Mouse (Mus musculus): ENCODE measurements around the gene Tnp2.

The Tnp2 gene

DNA sequence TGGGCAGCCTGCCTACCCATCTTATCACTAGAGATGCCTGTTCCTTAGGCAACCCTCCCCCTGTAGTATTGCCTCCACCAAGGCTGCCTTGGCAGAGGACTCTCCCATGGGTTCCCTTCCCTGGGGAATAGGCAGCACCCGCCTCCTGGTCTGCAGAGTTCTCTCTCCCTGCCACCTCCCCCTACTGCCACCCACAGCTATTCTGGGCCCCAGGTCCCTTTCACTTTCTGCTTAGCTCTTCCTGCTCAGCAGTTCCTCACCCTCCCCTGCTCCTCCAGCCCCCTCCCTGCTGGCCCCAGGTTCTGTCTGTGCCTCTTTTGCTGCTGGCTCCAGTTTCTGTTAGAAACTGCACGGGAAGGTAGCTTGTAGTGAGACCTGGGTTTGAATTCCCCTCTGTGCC lies 18.8 kb downstream of the Tnp2 start:
- DNase-seq (ENCODE audit: low spot score in 2 of 2): peak; percentile 35 to 37

DNA sequence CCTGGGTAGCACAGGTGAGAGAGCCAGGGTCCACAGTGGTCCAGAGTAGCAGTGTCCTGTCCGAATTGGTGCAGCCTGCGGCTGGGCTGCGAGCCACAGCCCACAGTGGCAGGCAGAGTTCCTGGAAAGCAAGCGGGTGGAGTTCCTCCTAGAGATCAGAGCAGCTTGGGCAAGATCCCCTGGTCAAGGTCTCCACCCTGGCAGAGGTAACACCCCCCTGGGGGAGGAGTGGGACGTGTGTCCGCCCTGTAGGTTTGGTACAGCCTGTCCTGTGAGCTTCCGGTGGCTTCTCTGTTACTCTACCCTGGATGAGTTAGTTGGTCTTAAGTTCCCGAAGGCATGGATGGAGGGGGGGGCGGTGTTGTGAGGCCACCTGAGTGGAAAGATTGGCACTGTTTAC lies 19.6 kb downstream of the Tnp2 start:
- peak; percentile 47 to 58 for DNase-seq (ENCODE audit: low spot score in 2 of 2)

DNA sequence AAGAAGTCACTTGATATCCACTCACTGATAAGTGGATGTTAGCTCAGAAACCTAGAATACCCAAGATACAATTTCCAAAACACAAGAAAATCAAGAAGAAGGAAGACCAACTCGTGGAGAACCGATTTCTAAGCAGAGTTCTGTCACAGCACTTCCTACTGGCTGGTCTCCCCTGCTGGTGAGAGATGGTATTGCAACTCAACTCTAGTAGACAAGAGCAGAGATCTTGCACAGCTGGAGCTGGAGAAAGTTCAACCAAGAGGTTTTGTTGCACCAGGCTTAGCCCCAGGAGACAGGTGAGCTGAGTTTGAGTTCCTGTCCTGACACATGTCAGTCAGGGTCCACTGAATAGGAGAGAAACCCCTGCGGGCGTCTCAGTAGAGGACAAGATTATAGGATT lies 21.3 kb downstream of the Tnp2 start:
- peak; percentile 69 to 79 for DNase-seq (ENCODE audit: low spot score in 2 of 2)

DNA sequence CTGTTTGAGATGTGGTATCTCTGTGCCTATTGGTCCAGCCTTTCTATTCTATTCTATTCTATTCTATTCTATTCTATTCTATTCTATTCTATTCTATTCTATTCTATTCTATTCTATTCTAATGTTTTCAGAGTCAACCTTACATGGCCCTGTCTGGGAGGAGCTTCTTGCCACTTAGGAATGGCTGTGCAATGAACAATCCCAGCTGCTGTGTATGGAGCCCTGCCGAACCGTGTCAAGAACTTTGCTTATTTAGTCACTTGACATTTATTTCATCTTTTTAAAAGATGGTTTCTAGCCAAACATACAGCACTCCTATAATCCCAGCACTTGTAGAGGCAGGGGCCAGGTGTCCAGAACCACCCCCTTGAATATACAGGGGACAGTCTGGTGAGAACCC lies 24.1 kb downstream of the Tnp2 start:
- no peak for DNase-seq (ENCODE audit: low spot score in 2 of 2)

DNA sequence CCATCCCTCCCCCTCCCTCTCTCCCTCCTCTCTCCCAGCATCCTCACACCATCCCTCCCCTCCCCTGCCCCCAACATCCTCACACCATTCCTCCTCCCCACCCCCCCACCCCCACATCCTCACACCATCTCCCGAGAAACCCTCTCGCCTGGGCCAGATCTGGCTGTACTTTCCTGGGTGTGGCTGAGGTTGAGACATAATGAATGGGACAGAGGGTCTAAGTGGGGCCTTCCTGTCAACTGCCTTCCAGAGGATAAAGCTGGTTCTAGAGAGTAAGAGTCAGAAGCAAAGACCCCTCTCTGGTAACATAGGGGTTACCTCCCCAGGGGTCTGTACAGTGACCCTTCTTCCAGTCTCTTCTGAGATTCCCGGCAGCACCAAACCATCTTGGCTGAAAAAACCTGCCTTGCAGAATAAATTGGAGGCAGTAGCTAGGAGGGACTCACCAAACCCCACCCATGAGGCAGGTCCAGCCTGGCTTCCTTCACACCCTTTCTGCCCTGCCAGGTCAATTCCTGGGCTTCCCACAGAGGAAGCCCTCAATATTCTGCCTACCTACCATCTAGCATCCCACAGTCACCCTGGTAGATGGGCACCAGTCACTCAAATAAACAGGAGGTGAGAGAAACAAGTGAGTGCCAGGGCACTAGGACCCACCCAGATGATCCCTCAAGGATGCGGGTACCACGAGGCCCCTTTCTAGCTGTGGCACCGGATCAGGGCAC lies 24.8 kb downstream of the Tnp2 start:
- no peak for DNase-seq (ENCODE audit: low spot score in 2 of 2)

DNA sequence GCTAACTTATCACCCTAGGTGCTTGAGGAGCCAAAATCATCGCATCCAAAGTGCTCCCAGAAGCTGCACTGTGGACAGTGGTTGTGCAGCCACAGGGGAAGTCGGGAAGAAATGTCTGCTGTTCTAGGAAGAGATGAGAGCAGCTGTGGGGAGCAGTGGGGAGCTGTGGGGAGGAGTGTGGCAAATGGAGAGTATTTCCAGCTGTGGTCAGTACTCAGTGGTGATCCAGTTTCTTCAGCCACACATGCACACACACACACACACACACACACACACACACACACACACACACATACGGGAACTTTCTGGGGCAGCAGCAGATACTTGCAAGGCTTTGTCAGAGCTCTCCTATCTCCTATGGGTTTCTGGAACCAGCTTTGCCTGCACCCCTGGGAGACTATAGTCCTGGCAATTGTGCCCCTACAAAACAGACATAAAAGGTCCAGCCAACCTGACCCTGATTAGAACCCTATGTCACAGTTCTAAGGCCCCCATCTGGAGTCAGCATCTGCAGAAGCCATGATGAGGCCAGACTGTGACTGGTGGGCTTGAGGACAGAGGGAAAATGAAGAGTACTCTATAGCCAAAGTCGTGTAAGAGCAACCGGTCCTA lies 25.8 kb downstream of the Tnp2 start:
- DNase-seq (ENCODE audit: low spot score in 2 of 2): no peak

DNA sequence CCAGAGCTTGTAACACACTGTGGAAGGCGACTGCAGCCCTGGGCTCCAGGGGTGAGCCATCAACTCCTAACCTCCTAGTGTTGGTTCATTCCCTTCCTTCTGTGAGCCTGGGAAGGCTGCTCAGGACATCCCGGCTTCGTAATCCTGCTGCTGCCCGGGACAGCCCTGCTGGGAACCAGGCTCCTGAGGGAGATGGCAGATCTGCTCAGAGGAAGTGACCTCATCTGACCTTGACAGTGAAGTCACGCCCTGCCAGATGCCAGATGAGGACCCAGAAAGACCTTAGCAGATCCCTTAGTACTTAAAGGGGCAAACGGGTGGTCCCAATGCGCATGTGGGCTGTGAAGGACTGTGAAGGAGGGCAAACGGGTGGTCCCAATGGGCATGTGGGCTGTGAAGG lies 27.3 kb downstream of the Tnp2 start:
- no peak for DNase-seq (ENCODE audit: low spot score in 2 of 2)

DNA sequence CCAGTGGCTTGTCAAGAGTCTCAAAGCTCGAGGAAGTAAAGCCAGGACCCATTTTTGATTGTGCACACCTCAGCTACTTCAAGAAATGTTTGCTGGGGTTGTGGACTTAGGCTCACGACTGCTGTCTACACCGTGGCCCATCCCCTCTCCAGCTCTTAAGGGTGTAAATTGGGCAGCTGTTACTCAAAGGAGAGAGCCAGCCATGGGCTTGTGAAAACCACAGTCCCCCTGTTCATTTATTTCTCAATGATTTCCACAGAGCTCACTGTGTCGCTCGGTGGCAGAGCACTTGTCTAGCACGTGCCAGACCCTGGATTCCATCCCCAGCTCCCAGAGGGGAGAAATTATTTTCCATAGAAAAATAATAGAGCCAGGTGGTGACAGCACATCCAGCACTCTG lies 32.3 kb downstream of the Tnp2 start:
- DNase-seq (ENCODE audit: low spot score in 2 of 2): no peak

DNA sequence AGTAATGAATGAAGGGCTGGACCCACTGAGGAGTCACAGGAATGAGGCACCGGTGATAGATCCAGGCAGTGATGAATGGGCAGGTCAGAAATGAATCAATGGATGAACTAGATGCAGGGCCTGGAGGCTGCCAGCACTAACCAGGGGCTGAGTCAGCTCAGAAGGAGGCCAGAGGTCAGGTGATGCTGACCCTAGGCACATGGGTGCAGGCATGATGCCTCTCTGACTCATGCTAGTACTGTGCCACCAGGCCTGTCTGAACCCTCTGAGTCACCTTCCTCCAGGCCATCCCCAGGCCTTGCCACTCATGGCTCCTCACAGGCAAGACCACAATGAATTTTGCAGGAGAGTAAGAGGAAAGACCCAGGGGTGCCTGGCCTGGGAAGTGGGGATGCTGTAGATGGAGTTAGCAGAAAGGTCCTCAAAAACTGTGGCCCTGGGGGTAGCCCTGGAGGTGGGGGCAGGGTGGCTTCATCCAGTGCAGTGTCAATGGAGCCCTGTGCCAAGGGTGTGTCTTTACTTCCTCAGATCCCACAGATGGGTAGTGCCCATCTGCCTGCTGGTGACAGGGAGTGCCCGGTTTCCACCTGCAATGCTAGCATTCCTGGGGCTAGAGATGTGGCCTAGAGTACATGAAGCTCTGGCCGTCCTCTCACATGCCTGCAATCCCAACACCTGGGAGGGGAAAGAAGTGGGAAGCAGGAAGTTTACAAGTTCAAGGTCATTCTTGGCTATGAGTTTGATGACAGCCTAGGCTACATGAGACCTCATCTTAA lies 33.8 kb downstream of the Tnp2 start:
- DNase-seq (ENCODE audit: low spot score in 2 of 2): peak in 1 of 2 experiments; percentile 12

DNA sequence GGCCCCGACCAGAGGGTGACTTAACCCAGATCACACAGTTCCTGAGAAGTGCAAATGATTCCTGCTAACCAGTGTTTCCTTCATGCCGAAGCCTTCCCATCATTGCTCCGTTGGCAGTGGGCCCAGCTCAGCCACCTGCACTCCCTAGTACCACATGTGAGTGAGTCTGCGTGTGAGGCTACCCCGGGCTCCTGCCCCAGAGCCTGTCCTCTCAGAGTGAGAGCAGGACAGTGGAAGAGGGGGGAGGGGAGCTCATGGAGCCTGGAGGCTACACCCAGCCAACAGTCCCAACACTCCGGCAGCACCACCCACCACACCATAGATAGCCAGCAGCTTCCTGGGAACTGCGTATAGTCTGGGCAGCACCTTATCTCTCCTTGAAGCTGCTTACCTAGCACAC lies 38.6 kb downstream of the Tnp2 start:
- no peak for DNase-seq (ENCODE audit: low spot score in 2 of 2)

DNA sequence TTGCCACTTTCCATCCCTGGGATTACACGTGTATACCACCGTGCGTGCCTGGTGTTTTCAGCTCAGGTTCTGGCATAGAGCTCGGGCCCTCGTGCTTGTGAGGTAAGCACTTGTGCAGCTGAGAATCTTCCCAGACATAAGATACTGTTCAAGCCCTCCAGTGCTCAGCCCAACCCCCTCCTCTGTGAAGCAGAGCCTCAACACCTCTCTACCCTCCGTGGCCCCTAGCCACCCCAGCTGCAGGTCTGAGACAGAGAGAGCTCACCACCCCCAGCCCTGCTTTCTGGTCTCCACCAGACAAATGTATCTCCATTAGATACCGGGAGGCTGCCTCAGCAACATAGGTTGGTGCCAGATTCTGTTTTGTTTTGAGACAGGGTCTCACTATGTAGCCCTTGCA lies 39.2 kb downstream of the Tnp2 start:
- no peak for DNase-seq (ENCODE audit: low spot score in 2 of 2)

DNA sequence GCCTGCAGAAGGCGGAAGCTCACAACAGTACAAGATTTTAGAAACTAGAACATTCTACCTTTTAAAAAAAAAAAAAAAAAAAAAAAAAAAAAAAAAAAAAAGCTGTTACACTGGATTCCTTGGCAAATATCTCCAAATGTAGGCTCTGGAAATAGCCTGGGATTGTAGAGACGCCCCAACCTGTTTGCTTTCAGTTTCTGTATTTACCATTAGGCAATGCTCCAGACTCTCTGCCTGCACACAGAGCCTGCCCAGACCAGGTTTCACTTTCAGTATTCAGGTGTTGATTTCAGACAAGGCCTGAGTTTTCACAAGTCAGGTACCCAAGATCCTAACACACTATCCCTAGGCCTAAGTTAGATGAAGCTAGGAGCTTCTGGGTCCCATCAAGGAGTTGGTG lies 47.4 kb downstream of the Tnp2 start:
- peak; percentile 14 to 26 for DNase-seq (ENCODE audit: low spot score in 2 of 2)

DNA sequence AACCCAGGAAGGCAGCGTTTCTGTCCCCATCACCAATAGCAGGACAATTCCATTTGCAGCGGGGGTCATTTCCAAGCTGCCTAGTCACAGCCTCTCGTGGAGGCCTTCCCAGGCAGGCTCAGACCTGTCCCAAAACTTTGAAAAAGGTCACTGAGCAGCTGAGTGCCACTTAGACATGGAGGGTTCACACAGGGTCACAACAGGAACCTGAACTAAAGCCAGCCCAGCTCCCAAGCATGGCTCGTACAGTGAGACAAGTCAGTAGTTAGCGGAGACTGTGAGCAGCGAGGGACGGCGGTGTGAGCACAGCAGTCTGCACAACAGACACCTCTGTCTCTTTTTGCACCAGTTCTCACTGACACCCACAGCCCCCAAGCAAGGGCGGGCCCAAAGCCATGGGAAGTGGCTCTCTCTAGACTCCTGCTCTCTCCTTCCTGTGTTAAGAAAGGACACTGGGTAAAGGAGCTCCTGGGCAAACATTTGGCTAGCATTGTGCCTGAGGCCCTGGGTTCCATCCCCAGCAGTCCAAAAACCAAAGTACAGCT lies 48.5 kb downstream of the Tnp2 start:
- peak in 1 of 2 experiments; percentile 14 for DNase-seq (ENCODE audit: low spot score in 2 of 2)

DNA sequence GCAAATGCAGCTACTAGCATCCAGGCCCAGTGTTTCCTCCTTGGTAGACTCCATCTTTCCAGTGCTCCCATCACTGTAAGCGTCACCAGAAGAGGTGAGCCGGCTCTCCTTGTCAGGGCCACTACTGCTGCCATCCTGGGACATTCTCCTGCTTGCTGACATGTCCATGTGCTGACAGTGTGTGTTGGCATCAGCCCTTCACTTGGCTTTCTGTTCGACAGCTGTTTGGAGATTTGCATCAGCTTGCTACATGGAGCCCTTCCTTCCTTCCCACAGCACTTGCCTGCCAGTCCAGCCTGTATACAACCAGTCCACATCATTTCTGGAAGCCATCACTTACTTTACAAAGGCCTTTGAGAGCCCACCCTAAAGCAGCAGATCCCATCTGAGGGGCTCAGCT lies 49.6 kb downstream of the Tnp2 start:
- no peak for DNase-seq (ENCODE audit: low spot score in 2 of 2)

Measured in natural killer cell, adult 2 months (primary cell).